Mouse (Mus musculus) embryonic facial prominence, embryonic 12.5 days (tissue): ENCODE measurements at regions not wholly inside any gene's neighbourhood (a gene's known extent, or its start where the extent isn't known, plus 50 kb on each side); places are given as distances from the start of the nearest gene placed in this dataset.

Experiments used
- ATAC-seq: fragments of 200-750 bp; cut with Nextera tagmentation; 2 replicates; pipeline ENCODE4 v1.8.0; 2017; ENCODE audit not compliant: insufficient number of reproducible peaks, insufficient read depth, low FRiP score, low TSS enrichment
- H3K27ac ChIP-seq: fragments of 300-500 bp; sonication (generic); 2 replicates; pipeline ENCODE4 v1.5.1; 2016; ENCODE audit warnings: mild to moderate bottlenecking
- H3K27me3 ChIP-seq: fragments of 300-500 bp; sonication (generic); 2 replicates; pipeline ENCODE4 v1.6.1; 2016; ENCODE audit warnings: mild to moderate bottlenecking, moderate library complexity
- H3K36me3 ChIP-seq: fragments of 300-500 bp; sonication (generic); 2 replicates; pipeline ENCODE4 v1.6.1; 2016; ENCODE audit warnings: mild to moderate bottlenecking
- H3K4me1 ChIP-seq: fragments of 300-500 bp; sonication (generic); 2 replicates; pipeline ENCODE4 v1.6.1; 2016
- H3K4me2 ChIP-seq: fragments of 300-500 bp; sonication (generic); replicated peaks from 2 replicates; pipeline ENCODE4 v1.6.1; 2016; ENCODE audit warnings: mild to moderate bottlenecking, moderate library complexity
- H3K4me3 ChIP-seq: fragments of 300-500 bp; sonication (generic); 2 replicates; pipeline ENCODE4 v1.5.1; 2016; ENCODE audit warnings: mild to moderate bottlenecking
- H3K9ac ChIP-seq: fragments of 300-500 bp; sonication (generic); 2 replicates; pipeline ENCODE4 v1.6.1; 2016; ENCODE audit warnings: mild to moderate bottlenecking, moderate library complexity
- H3K9me3 ChIP-seq: fragments of 300-500 bp; sonication (generic); 2 replicates; pipeline ENCODE4 v1.6.1; 2016; ENCODE audit warnings: mild to moderate bottlenecking, moderate library complexity
- WGBS: fragments of 180-500 bp; shearing (Covaris S2); methylation state at CpG from one replicate; pipeline ENCODE4 v1.1.7; 2016; 5-methylcytosine and 5-hydroxymethylcytosine counted together

DNA sequence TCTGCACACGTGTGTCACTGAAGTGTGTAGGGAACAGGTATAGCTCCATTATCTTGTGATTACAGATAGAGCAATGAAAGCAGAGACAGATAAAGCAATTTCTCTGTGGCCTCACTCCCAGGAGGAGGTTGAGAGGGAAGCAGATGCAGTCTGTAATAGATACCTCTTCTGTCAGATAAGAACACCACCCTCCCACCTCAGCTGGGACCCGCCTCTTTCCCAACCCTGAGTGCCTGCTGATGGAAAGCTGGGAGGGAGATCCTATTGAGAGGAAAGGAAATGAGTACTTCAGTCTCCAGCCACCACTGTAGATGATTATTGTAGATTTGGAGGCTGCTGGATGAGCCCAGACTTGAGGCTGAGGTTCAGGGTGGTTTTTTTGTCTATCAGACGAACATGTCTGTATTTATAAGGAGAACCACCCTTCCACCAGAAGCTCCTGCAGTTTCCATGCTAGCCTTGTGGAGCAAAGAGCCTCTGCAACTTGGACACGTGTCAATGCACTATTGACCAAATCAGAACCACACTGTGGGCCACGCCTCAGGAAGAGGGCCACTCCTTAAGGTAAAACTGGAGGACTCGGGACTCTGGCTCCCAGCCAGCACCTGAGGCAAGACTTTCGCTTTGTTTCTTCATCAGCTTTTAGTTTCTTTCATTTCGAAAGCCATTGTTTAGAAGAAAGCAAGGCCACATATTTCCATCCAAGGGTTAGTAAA, 55.3 kb upstream of the Plekha5 start:
- Histone ChIP-seq H3K36me3 (no peaks in the 10 kb centered on the region), H3K4me1 (no peaks in the 10 kb centered on the region), H3K4me3 (no peak overlapping the region), H3K27me3 (no peaks in the 10 kb centered on the region), H3K27ac (no peak overlapping the region), H3K9me3 (no peaks in the 10 kb centered on the region), H3K9ac (no peak overlapping the region), H3K4me2 (no peak overlapping the region)
- ATAC-seq = no peak
- WGBS = 72% methylated on average over 8 of the region's 8 CpGs

GRCm38 (mm10) chr6:140367303-140367702, 56.6 kb upstream of the Plekha5 start:
- WGBS = 85% methylated on average over 6 of the region's 6 CpGs
- H3K36me3 ChIP-seq = no peaks in the 10 kb centered on the region
- no peaks in the 10 kb centered on the region for H3K9me3 ChIP-seq
- ATAC-seq = no peak
- H3K4me3 ChIP-seq = no peak overlapping the region
- H3K9ac ChIP-seq = no peak overlapping the region
- H3K4me1 ChIP-seq = no peaks in the 10 kb centered on the region
- H3K27ac ChIP-seq = no peak overlapping the region
- H3K27me3 ChIP-seq = no peaks in the 10 kb centered on the region
- H3K4me2 ChIP-seq = no peak overlapping the region

DNA sequence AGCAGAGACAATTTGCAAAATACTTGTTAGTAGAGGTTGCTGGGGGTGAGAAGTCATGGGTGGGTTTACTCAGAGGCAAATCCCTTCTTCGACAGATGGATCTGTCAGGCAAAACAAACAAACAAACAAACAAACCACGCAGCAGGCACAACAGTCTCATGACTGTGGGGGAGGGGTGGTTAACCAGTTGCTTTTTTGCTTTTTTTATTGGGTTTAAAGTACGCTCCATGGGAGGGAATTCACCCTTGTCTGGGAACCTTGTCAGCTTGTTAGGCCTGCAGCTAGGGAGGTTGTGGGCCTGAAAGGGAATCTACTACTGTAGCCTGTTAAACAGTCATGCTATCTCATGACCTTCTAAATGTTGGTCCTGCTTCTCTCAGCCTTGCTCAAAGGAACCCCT, 57.1 kb upstream of the Plekha5 start:
- WGBS = 48% methylated on average over 3 of the region's 3 CpGs
- Histone ChIP-seq H3K4me2 (no peak overlapping the region), H3K27me3 (no peaks in the 10 kb centered on the region), H3K4me3 (no peak overlapping the region), H3K4me1 (no peaks in the 10 kb centered on the region), H3K9me3 (no peaks in the 10 kb centered on the region), H3K36me3 (no peaks in the 10 kb centered on the region), H3K9ac (no peak overlapping the region), H3K27ac (no peak overlapping the region)
- ATAC-seq = no peak

- Histone ChIP-seq H3K4me2 (no peak overlapping the region), H3K9me3 (no peaks in the 10 kb centered on the region), H3K4me1 (no peaks in the 10 kb centered on the region), H3K27me3 (no peaks in the 10 kb centered on the region), H3K4me3 (no peak overlapping the region), H3K27ac (no peak overlapping the region), H3K9ac (no peak overlapping the region), H3K36me3 (no peaks in the 10 kb centered on the region)
- ATAC-seq = no peak
- 79% methylated on average over 4 of the region's 4 CpGs for WGBS
Measured at GRCm38 (mm10) chr6:140360996-140361395, 62.9 kb upstream of the Plekha5 start.

GRCm38 (mm10) chr6:140357901-140358300, 66.0 kb upstream of the Plekha5 start:
- Histone ChIP-seq H3K36me3 (no peaks in the 10 kb centered on the region), H3K4me3 (no peak overlapping the region), H3K27ac (no peak overlapping the region), H3K9ac (no peak overlapping the region), H3K4me2 (no peak overlapping the region), H3K4me1 (no peaks in the 10 kb centered on the region), H3K27me3 (no peaks in the 10 kb centered on the region), H3K9me3 (no peaks in the 10 kb centered on the region)
- 42% methylated on average over 2 of the region's 2 CpGs for WGBS
- ATAC-seq = no peak

GRCm38 (mm10) chr6:140357300-140357699, 66.6 kb upstream of the Plekha5 start:
- Histone ChIP-seq H3K4me2 (no peak overlapping the region), H3K9me3 (no peaks in the 10 kb centered on the region), H3K36me3 (no peaks in the 10 kb centered on the region), H3K9ac (no peak overlapping the region), H3K4me1 (no peaks in the 10 kb centered on the region), H3K27me3 (no peaks in the 10 kb centered on the region), H3K27ac (no peak overlapping the region), H3K4me3 (no peak overlapping the region)
- no peak for ATAC-seq
- WGBS = 67% methylated on average over 8 of the region's 8 CpGs

DNA sequence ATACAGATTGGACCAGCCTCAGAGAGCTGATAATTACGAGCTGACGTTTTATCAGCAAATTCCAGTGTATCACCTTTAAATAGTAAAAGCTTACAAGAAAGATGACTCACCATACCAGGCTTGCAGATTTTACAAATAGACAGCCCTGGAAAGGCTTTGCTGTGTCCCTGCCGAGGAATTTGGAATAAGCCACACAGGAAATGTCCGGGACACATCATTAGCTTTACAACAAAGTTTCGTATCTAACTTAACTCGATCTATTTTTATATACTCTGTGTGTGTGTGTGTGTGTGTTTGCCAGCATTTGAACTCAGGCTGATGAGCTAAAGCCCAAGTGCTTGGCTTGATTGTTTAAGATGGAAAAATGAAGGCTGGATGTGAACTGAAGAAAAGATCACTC, 69.8 kb upstream of the Plekha5 start:
- no peak overlapping the region for H3K9ac ChIP-seq
- ATAC-seq = no peak

GRCm38 (mm10) chr6:140353610-140354009, 70.2 kb upstream of the Plekha5 start:
- no peaks in the 10 kb centered on the region for H3K9me3 ChIP-seq
- WGBS = 82% methylated on average over 6 of the region's 6 CpGs
- H3K27me3 ChIP-seq = no peaks in the 10 kb centered on the region
- no peak overlapping the region for H3K27ac ChIP-seq
- no peaks in the 10 kb centered on the region for H3K4me1 ChIP-seq
- no peak overlapping the region for H3K4me2 ChIP-seq
- H3K9ac ChIP-seq = no peak overlapping the region
- no peak overlapping the region for H3K4me3 ChIP-seq
- no peak for ATAC-seq
- H3K36me3 ChIP-seq = no peaks in the 10 kb centered on the region

More for the DNA sequence above, 69.8 kb upstream of the Plekha5 start:
- Histone ChIP-seq H3K27ac (no peak overlapping the region), H3K4me2 (no peak overlapping the region), H3K4me3 (no peak overlapping the region), H3K36me3 (no peaks in the 10 kb centered on the region), H3K9me3 (no peaks in the 10 kb centered on the region), H3K27me3 (no peaks in the 10 kb centered on the region), H3K4me1 (no peaks in the 10 kb centered on the region)
- WGBS = 64% methylated on average over 6 of the region's 6 CpGs

DNA sequence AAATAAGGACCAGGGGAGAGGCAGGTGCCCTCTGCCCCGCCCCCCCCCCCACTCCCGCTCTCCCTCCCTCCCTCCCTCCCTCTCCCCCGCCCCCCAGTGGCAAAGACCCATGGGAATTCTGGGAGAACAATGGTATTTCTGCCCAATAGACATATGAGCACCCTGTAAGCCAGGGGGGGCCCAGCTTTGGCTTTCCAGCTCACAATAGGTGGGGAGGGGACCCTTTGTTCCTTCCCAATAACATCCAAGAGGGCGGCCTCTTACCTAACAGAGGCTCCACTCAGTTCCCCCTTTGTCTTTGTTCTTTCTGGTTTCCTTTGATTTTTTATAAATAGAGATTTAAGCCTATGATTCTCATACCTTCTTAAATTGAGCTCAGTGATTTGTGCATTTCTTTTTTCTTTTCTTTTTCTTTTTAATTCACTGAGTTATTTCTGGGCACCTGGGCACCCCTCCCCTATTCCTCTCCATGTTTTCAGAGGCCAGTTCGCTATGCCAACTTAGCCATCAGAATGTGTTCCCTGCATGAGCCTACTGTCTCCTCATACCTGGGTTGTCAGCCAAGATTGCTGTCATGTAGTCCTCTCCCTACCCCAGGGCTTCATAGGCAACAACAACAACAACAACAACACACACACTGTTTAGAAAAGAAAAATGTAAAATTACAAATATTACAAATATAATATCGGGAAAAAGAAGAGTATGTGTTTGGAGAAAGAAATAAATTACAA, 72.3 kb upstream of the Plekha5 start:
- ATAC-seq = no peak
- H3K27ac ChIP-seq = no peak overlapping the region
- 54% methylated on average over 4 of the region's 6 CpGs for WGBS
- H3K36me3 ChIP-seq = no peaks in the 10 kb centered on the region
- no peak overlapping the region for H3K4me3 ChIP-seq
- no peak overlapping the region for H3K4me2 ChIP-seq
- no peaks in the 10 kb centered on the region for H3K27me3 ChIP-seq
- H3K4me1 ChIP-seq = no peaks in the 10 kb centered on the region
- no peak overlapping the region for H3K9ac ChIP-seq
- no peaks in the 10 kb centered on the region for H3K9me3 ChIP-seq

- Histone ChIP-seq H3K27ac (no peak overlapping the region), H3K27me3 (no peaks in the 10 kb centered on the region), H3K9ac (no peak overlapping the region), H3K9me3 (no peaks in the 10 kb centered on the region), H3K36me3 (no peaks in the 10 kb centered on the region), H3K4me1 (no peaks in the 10 kb centered on the region), H3K4me2 (no peak overlapping the region), H3K4me3 (no peak overlapping the region)
- no peak for ATAC-seq
- WGBS = 90% methylated on average over 16 of the region's 16 CpGs
Measured at GRCm38 (mm10) chr6:140348578-140348977, 75.3 kb upstream of the Plekha5 start.

GRCm38 (mm10) chr6:140346929-140347328, 76.9 kb upstream of the Plekha5 start:
- Histone ChIP-seq H3K4me3 (no peak overlapping the region), H3K9me3 (no peaks in the 10 kb centered on the region), H3K27me3 (no peaks in the 10 kb centered on the region), H3K27ac (no peak overlapping the region), H3K4me2 (no peak overlapping the region), H3K36me3 (no peaks in the 10 kb centered on the region), H3K4me1 (no peaks in the 10 kb centered on the region), H3K9ac (no peak overlapping the region)
- no peak for ATAC-seq
- 87% methylated on average over 6 of the region's 6 CpGs for WGBS

DNA sequence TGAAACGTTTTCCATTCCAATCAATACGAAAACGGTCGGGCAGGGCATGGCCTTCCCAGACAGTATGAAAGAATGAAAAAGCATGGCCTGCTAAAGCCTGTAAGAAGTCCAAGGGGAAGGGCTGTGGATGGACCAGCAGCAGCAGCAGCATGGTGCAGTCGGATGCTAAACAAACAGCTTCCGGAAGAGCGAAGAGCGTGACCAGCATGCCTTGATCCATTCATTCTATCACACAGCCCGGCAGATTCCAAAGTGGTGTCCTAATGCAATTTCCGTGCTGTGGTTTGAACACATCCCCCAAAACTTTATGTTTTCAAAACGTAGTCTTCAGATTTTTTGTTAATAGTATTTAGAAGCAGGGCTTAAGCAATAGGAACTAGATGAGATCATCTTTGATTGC, 80.2 kb upstream of the Plekha5 start:
- no peak overlapping the region for H3K27ac ChIP-seq
- H3K9ac ChIP-seq = no peak overlapping the region
- no peaks in the 10 kb centered on the region for H3K36me3 ChIP-seq
- whole genome bisulfite sequencing = 84% methylated on average over 11 of the region's 11 CpGs
- H3K4me3 ChIP-seq = no peak overlapping the region
- no peaks in the 10 kb centered on the region for H3K27me3 ChIP-seq
- no peaks in the 10 kb centered on the region for H3K9me3 ChIP-seq
- H3K4me2 ChIP-seq = no peak overlapping the region
- no peak for ATAC-seq
- no peaks in the 10 kb centered on the region for H3K4me1 ChIP-seq
